Mouse (Mus musculus) megakaryocyte, adult 5-6 weeks (primary cell): ENCODE data around the gene Gas2l2. TPM values are rescaled to one million over a fixed set of nuclear protein-coding genes. Genes with fewer than 3 reads are reported as not detected.

ENCODE experiments used
- ATAC-seq: 2 replicates; pipeline ENCODE4 v1.8.0; 2016; ENCODE audit warnings: mild to moderate bottlenecking, inconsistent platforms; ENCODE audit not compliant: poor library complexity, severe bottlenecking
- total RNA-seq, 2 experiments: library from RNA; stranded (forward) in 1 of 2; stranded (reverse) in 1 of 2; fragments of 153-499, 151-499 nt in 1 of 2; fragments of 221-1000, 200-1000 nt in 1 of 2; gene quantifications; 2 replicates each; pipeline versions ENCODE4 v1.2.3 to v1.2.4; 2015 to 2017

Gene Gas2l2
- total RNA-seq, 2 experiments from 2014 or later: not detected

GRCm38 (mm10) chr11:83403787-83404186 lies 25.5 kb downstream of the Gas2l2 start:
- no peak for ATAC-seq

GRCm38 (mm10) chr11:83398724-83399123 lies 30.5 kb downstream of the Gas2l2 start:
- peak; percentile 73 for ATAC-seq

DNA sequence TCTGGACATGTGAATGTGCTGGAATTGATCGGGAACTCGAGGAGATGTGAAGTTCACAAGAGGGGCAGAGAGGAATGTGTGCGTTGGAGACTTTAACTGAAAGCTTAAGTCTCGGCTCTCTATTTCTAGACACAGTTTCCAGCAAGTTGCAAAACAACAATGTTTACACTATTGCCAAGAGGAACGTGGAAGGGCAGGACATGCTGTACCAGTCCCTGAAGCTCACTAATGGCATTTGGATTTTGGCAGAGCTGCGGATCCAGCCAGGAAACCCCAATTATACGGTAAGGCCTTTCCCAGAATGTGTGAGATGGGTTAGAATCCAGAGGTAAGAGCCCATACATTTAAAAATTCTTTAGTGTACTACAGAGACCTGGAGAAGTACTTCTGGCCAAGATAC lies 31.6 kb downstream of the Gas2l2 start:
- no peak for ATAC-seq

- ATAC-seq: no peak
Measured at GRCm38 (mm10) chr11:83394802-83395439, 34.3 kb downstream of the Gas2l2 start.

- no peak for ATAC-seq
Measured at GRCm38 (mm10) chr11:83393062-83393461, 36.2 kb downstream of the Gas2l2 start.

GRCm38 (mm10) chr11:83383532-83383887 lies 45.7 kb downstream of the Gas2l2 start:
- ATAC-seq: no peak

DNA sequence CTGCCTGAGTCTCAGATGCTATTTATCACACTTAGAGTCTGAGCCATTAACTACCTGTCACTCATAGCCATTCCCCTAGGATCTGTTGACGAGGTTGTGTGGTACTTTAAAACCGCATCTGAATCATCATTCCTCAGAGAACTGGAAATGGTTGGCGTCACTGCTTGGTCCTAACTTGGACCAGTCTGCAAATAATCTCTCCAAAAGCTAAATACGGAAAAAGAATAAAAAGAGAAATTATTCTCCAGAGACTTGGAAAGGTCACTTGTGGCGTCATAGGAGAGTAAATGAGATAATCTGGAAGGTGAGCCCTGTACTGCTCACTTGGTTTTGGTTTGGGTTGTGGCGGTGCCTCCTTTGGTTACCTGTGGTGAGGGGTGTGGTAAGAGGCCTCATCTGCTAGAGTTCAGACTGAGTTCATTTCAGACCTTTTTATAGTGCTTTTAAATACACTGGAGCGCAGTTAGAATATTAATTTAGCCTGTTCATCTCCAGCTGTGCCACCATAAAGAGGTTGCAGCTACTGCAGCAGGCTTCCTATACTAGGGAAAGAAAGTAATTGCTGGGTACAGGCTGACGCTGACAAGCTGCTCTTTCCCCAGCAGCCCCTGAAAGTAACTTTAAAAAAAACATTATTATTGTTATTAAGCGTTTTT lies 46.3 kb downstream of the Gas2l2 start:
- no peak for ATAC-seq

GRCm38 (mm10) chr11:83379745-83380341 lies 49.4 kb downstream of the Gas2l2 start:
- ATAC-seq: no peak

Other genes starting within 250 kb of the Gas2l2 start
- gene Slfn3, start 238.1 kb downstream of the Gas2l2 start, total RNA-seq (2015): 29.0 and 29.7 TPM in 2 replicates
- 43.8 and 49.6 TPM in 2 replicates for gene Slfn3, start 238.1 kb downstream of the Gas2l2 start, total RNA-seq (2017)
- not detected in 2 replicates for gene Slfn14, start 142.7 kb downstream of the Gas2l2 start, total RNA-seq (2015)
- 0.16 TPM in 1 of 2 replicates, not detected in the other for gene Slfn14, start 142.7 kb downstream of the Gas2l2 start, total RNA-seq (2017)
- 53.7 and 58.1 TPM in 2 replicates for gene Ap2b1, start 130.4 kb downstream of the Gas2l2 start, total RNA-seq (2015)
- gene Ap2b1, start 130.4 kb downstream of the Gas2l2 start, total RNA-seq (2017): 52.4 and 59.6 TPM in 2 replicates
- gene Pex12, start 126.9 kb downstream of the Gas2l2 start, total RNA-seq (2015): 6.2 and 7.1 TPM in 2 replicates
- 4.3 and 8.0 TPM in 2 replicates for gene Pex12, start 126.9 kb downstream of the Gas2l2 start, total RNA-seq (2017)
- gene Rasl10b, start 20.3 kb downstream of the Gas2l2 start, total RNA-seq (2015): not detected in 2 replicates
- not detected in 2 replicates for gene Rasl10b, start 20.3 kb downstream of the Gas2l2 start, total RNA-seq (2017)
- gene 1700020L24Rik, start 8.2 kb upstream of the Gas2l2 start, total RNA-seq (2015): 19.7 and 21.4 TPM in 2 replicates
- gene 1700020L24Rik, start 8.2 kb upstream of the Gas2l2 start, total RNA-seq (2017): 44.8 and 55.4 TPM in 2 replicates
- 6.2 and 8.9 TPM in 2 replicates for gene Mmp28, start 33.6 kb upstream of the Gas2l2 start, total RNA-seq (2015)
- gene Mmp28, start 33.6 kb upstream of the Gas2l2 start, total RNA-seq (2017): 3.0 and 4.1 TPM in 2 replicates
- 44.8 and 54.0 TPM in 2 replicates for gene Taf15, start 43.6 kb upstream of the Gas2l2 start, total RNA-seq (2015)
- gene Taf15, start 43.6 kb upstream of the Gas2l2 start, total RNA-seq (2017): 37.4 and 39.2 TPM in 2 replicates
- not detected in 2 replicates for gene Heatr9, start 92.7 kb upstream of the Gas2l2 start, total RNA-seq (2015)
- gene Heatr9, start 92.7 kb upstream of the Gas2l2 start, total RNA-seq (2017): not detected in 2 replicates
- gene Ccl5, start 101.1 kb upstream of the Gas2l2 start, total RNA-seq (2015): 32.1 and 70.7 TPM in 2 replicates
- gene Ccl5, start 101.1 kb upstream of the Gas2l2 start, total RNA-seq (2017): 7.2 and 11.1 TPM in 2 replicates
- gene Ccl9, start 149.2 kb upstream of the Gas2l2 start, total RNA-seq (2015): 447 and 459 TPM in 2 replicates
- gene Ccl9, start 149.2 kb upstream of the Gas2l2 start, total RNA-seq (2017): 282 and 303 TPM in 2 replicates
- 916 and 950 TPM in 2 replicates for gene Ccl6, start 163.6 kb upstream of the Gas2l2 start, total RNA-seq (2015)
- 592 and 639 TPM in 2 replicates for gene Ccl6, start 163.6 kb upstream of the Gas2l2 start, total RNA-seq (2017)
- 1.0 TPM in 1 of 2 replicates, not detected in the other for gene Rpl9-ps1, start 216.2 kb upstream of the Gas2l2 start, total RNA-seq (2015)
- not detected in 2 replicates for gene Rpl9-ps1, start 216.2 kb upstream of the Gas2l2 start, total RNA-seq (2017)
- gene Ccl3, start 219.9 kb upstream of the Gas2l2 start, total RNA-seq (2015): 299 and 403 TPM in 2 replicates
- gene Ccl3, start 219.9 kb upstream of the Gas2l2 start, total RNA-seq (2017): 184 and 222 TPM in 2 replicates
- gene Ccl4, start 233.1 kb upstream of the Gas2l2 start, total RNA-seq (2015): 36.0 and 59.5 TPM in 2 replicates
- 36.2 and 51.5 TPM in 2 replicates for gene Ccl4, start 233.1 kb upstream of the Gas2l2 start, total RNA-seq (2017)